Mouse (Mus musculus): ENCODE results near the gene Brd7. TPM values are rescaled to one million over a fixed set of nuclear protein-coding genes. Genes with fewer than 3 reads are reported as not detected.

The Brd7 gene
- total and polyA plus RNA-seq, 3 experiments = 31.9 to 106 (median 46.3) TPM

DNA sequence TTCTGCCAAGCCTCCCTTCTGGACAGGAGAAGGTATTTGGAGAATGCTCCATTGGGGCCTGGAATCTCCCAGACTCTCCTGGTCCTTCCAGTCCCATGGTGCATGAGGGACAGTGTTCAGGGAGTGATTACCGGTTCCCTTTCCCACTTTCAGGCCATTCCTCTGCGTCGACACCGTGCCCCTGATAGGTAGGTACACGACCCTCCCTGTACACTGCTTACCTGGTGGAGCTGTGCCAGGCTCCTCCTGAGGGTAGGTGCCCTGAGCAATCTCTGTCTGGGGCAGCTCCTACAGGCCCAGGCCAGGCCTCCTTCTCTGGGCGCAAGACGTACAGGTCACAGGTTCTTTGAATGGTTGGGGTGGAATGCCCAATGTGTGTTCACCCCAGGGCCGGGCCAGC is 43.8 kb downstream of the Brd7 start:
- Histone ChIP-seq H3K4me1 (ENCODE audit: control insufficient read depth in 1 of 2, insufficient read depth in 2 of 2) (no peaks in the 10 kb centered on the region), H3K9ac (ENCODE audit: insufficient read depth, low read depth) (no peak overlapping the region), H3K36me3 (replicated peaks in 1 of 2; ENCODE audit: control insufficient read depth in 1 of 2, insufficient read depth in 1 of 2, low read length in 1 of 2) (peaks cover 92 to 100% of the 10 kb centered on the region in 2 experiments), H3K27ac (ENCODE audit: insufficient read depth, low read depth) (no peak overlapping the region), H3K4me2 (ENCODE audit: insufficient read depth, low read depth, poor library complexity, severe bottlenecking) (no peak overlapping the region), H3K79me2 (replicated peaks; ENCODE audit: control insufficient read depth, extremely low read depth, insufficient read depth, poor library complexity, severe bottlenecking) (no peaks in the 10 kb centered on the region), H3K9me3 (replicated peaks; ENCODE audit: low read length) (no peaks in the 10 kb centered on the region), H3K4me3 (replicated peaks in 1 of 3; ENCODE audit: low read depth in 2 of 3, low read length in 2 of 3, poor library complexity in 1 of 3) (no peak overlapping the region), H3K27me3 (replicated peaks) (no peaks in the 10 kb centered on the region)
- dilution Hi-C loops (cut with MboI; ENCODE audit: extremely low pct_ligation_motif_present, extremely low pct_unique_long_range_greater_than_20kb, low sequenced_read_pairs) = no loop called here
- no peak for DNase-seq (ENCODE audit: extremely low read depth)
- TF ChIP-seq KAT2A (IDR thresholded peaks at IDR 0.05; ENCODE audit: insufficient replicate concordance, low read length) (no peak), MYC (IDR thresholded peaks at IDR 0.05; ENCODE audit: low read depth, low read length) (no peak), JUND (conservative IDR thresholded peaks at IDR 0.05; ENCODE audit: low read depth, low read length) (no peak), HCFC1 (IDR thresholded peaks at IDR 0.05; ENCODE audit: low read depth, low read length) (no peak), RAD21 (IDR thresholded peaks at IDR 0.05; ENCODE audit: low read depth, low read length) (no peak), CHD2 (IDR thresholded peaks at IDR 0.05; ENCODE audit: low read length) (no peak), PAX5 (IDR thresholded peaks at IDR 0.05; ENCODE audit: low read length) (no peak), EP300 (IDR thresholded peaks at IDR 0.05; ENCODE audit: low read length) (no peak), ZNF384 (IDR thresholded peaks at IDR 0.05; ENCODE audit: low read depth, low read length) (no peak), USF1 (IDR thresholded peaks at IDR 0.05; ENCODE audit: low read depth, low read length) (no peak), E2F4 (IDR thresholded peaks at IDR 0.05; ENCODE audit: insufficient replicate concordance, low read depth, low read length) (no peak)
- in situ Hi-C loops (cut with MboI; ENCODE audit: low pct_ligation_motif_present, low pct_unique_long_range_greater_than_20kb, low sequenced_read_pairs) = no loop called here

DNA sequence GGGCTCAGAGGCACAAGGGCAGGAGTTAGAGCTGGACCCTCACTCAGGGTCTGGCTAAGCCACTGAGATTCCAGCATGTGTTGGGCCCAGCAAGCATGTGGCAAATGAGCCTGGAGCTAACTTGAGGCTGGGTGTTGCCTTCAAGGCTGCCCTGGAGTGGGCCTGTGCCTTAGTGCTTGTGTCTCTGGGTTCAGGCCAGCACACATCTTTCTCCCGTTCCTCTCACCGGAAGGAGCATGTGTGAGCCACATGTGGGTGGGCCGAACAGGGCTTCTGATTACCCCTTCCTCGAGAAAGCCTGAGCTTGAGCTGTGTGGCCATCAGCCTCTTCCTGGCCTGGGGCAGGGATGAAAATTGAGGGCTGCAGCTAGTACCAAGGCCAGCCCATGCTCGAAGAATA is 44.7 kb downstream of the Brd7 start:
- no peaks in the 10 kb centered on the region for H3K4me1 ChIP-seq (ENCODE audit: control insufficient read depth in 1 of 2, insufficient read depth in 2 of 2)
- H3K9ac ChIP-seq (ENCODE audit: insufficient read depth, low read depth) = no peak overlapping the region
- no peak overlapping the region for H3K4me2 ChIP-seq (ENCODE audit: insufficient read depth, low read depth, poor library complexity, severe bottlenecking)
- no peaks in the 10 kb centered on the region for H3K27me3 ChIP-seq (replicated peaks)
- in situ Hi-C loops (cut with MboI; ENCODE audit: low pct_ligation_motif_present, low pct_unique_long_range_greater_than_20kb, low sequenced_read_pairs) = no loop called here
- no peak for DNase-seq (ENCODE audit: extremely low read depth)
- no peak for TF ChIP-seq ELF1 (IDR thresholded peaks at IDR 0.05; ENCODE audit: low read depth, low read length)
- TF ChIP-seq GABPA (IDR thresholded peaks at IDR 0.05; ENCODE audit: insufficient replicate concordance, low read depth, low read length) = no peak
- TF ChIP-seq HCFC1 (IDR thresholded peaks at IDR 0.05; ENCODE audit: low read depth, low read length) = no peak
- TF ChIP-seq ZMIZ1 (IDR thresholded peaks at IDR 0.05; ENCODE audit: low read depth, low read length) = no peak
- no peak for TF ChIP-seq BHLHE40 (IDR thresholded peaks at IDR 0.05; ENCODE audit: low read depth, low read length)
- TF ChIP-seq RAD21 (IDR thresholded peaks at IDR 0.05; ENCODE audit: low read depth, low read length) = no peak
- TF ChIP-seq PAX5 (IDR thresholded peaks at IDR 0.05; ENCODE audit: low read length) = no peak
- no peak for TF ChIP-seq MYC (IDR thresholded peaks at IDR 0.05; ENCODE audit: low read depth, low read length)
- no peak for TF ChIP-seq ZNF384 (IDR thresholded peaks at IDR 0.05; ENCODE audit: low read depth, low read length)
- TF ChIP-seq UBTF (IDR thresholded peaks at IDR 0.05; ENCODE audit: low read depth, low read length) = no peak
- TF ChIP-seq MEF2A (IDR thresholded peaks at IDR 0.05; ENCODE audit: borderline replicate concordance, low read depth, low read length) = no peak
- TF ChIP-seq MAX (IDR thresholded peaks at IDR 0.05; ENCODE audit: low read length) = no peak
- no peak for TF ChIP-seq MXI1 (IDR thresholded peaks at IDR 0.05; ENCODE audit: low read depth, low read length)
- no peak for TF ChIP-seq USF2 (conservative IDR thresholded peaks at IDR 0.05; ENCODE audit: low read depth, low read length)
- TF ChIP-seq TBP (conservative IDR thresholded peaks at IDR 0.05; ENCODE audit: low read depth, low read length) = no peak
- no peak for TF ChIP-seq ZC3H11A (IDR thresholded peaks at IDR 0.05; ENCODE audit: low read depth, low read length)
- no peak for TF ChIP-seq POLR2AphosphoS2 (IDR thresholded peaks at IDR 0.05; ENCODE audit: low read depth, low read length)
- TF ChIP-seq TCF12 (IDR thresholded peaks at IDR 0.05; ENCODE audit: low read depth, low read length) = no peak
- TF ChIP-seq USF1 (IDR thresholded peaks at IDR 0.05; ENCODE audit: low read depth, low read length) = no peak
- no peak for TF ChIP-seq MAFK (IDR thresholded peaks at IDR 0.05; ENCODE audit: insufficient replicate concordance, low read length)
- no peak overlapping the region for H3K4me3 ChIP-seq (replicated peaks in 1 of 3; ENCODE audit: low read depth in 2 of 3, low read length in 2 of 3, poor library complexity in 1 of 3)
- dilution Hi-C loops (cut with MboI; ENCODE audit: extremely low pct_ligation_motif_present, extremely low pct_unique_long_range_greater_than_20kb, low sequenced_read_pairs) = no loop called here
- no peak overlapping the region for H3K27ac ChIP-seq (ENCODE audit: insufficient read depth, low read depth)
- H3K79me2 ChIP-seq (replicated peaks; ENCODE audit: control insufficient read depth, extremely low read depth, insufficient read depth, poor library complexity, severe bottlenecking) = no peaks in the 10 kb centered on the region
- no peaks in the 10 kb centered on the region for H3K9me3 ChIP-seq (replicated peaks; ENCODE audit: low read length)
- H3K36me3 ChIP-seq (replicated peaks in 1 of 2; ENCODE audit: control insufficient read depth in 1 of 2, insufficient read depth in 1 of 2, low read length in 1 of 2) = peaks cover 88 to 99% of the 10 kb centered on the region in 2 experiments
